Mouse (Mus musculus) small intestine, adult 2 months (tissue): Measurements from ENCODE around the gene Smad5. TPM values are rescaled to one million over a fixed set of nuclear protein-coding genes. Genes with fewer than 3 reads are reported as not detected.

Experiments used
- H3K27ac ChIP-seq: fragments of 200-500 bp; 2 replicates; pipeline ENCODE4 v1.5.1; 2012; ENCODE audit warnings: low read depth, low read length, control low read depth, inconsistent platforms; ENCODE audit not compliant: insufficient read depth
- H3K27me3 ChIP-seq: fragments of 200-500 bp; 2 replicates; pipeline ENCODE4 v1.6.1; 2012; ENCODE audit warnings: mild to moderate bottlenecking, moderate library complexity, low read length, inconsistent platforms; ENCODE audit not compliant: control insufficient read depth, insufficient read depth
- H3K36me3 ChIP-seq: fragments of 200-500 bp; 2 replicates; pipeline ENCODE4 v1.6.1; 2012; ENCODE audit warnings: mild to moderate bottlenecking, low read length, control low read depth, inconsistent platforms; ENCODE audit not compliant: control insufficient read depth, insufficient read depth
- H3K4me1 ChIP-seq: fragments of 200-500 bp; 2 replicates; pipeline ENCODE4 v1.6.1; 2012; ENCODE audit warnings: low read length, inconsistent platforms, mixed read lengths; ENCODE audit not compliant: control insufficient read depth, insufficient read depth, insufficient read length
- H3K4me3 ChIP-seq: fragments of 200-500 bp; 2 replicates; pipeline ENCODE4 v1.5.1; 2012; ENCODE audit warnings: low read depth, mild to moderate bottlenecking, control low read depth, inconsistent platforms, low read length, moderate library complexity
- CTCF ChIP-seq: fragments of 200-500 bp; IDR thresholded peaks from 2 replicates; pipeline ENCODE4 v1.5.1; 2012; ENCODE audit warnings: low read depth, mild to moderate bottlenecking, control low read depth, inconsistent platforms, low read length, moderate library complexity, mixed read lengths; ENCODE audit not compliant: insufficient replicate concordance, insufficient read length; ENCODE audit errors: extremely low read depth
- POLR2A ChIP-seq: fragments of 200-500 bp; IDR thresholded peaks from 2 replicates; pipeline ENCODE4 v1.6.1; 2012; ENCODE audit warnings: low read depth, mild to moderate bottlenecking, control low read depth, inconsistent platforms, low read length, moderate library complexity
- WGBS: fragments of 180-500 bp; shearing (Covaris S2); methylation state at CpG from one replicate; pipeline ENCODE4 v1.1.7; 2018; 5-methylcytosine and 5-hydroxymethylcytosine counted together
- polyA plus RNA-seq: library from polyadenylated mRNA; depleted of rRNA; stranded (reverse); fragments of >200 nt; gene quantifications from 2 replicates; pipeline ENCODE4 v1.2.3, GENCODE M21; 2012

Gene Smad5
- polyA plus RNA-seq, 1 experiment, result 6.3 TPM

DNA sequence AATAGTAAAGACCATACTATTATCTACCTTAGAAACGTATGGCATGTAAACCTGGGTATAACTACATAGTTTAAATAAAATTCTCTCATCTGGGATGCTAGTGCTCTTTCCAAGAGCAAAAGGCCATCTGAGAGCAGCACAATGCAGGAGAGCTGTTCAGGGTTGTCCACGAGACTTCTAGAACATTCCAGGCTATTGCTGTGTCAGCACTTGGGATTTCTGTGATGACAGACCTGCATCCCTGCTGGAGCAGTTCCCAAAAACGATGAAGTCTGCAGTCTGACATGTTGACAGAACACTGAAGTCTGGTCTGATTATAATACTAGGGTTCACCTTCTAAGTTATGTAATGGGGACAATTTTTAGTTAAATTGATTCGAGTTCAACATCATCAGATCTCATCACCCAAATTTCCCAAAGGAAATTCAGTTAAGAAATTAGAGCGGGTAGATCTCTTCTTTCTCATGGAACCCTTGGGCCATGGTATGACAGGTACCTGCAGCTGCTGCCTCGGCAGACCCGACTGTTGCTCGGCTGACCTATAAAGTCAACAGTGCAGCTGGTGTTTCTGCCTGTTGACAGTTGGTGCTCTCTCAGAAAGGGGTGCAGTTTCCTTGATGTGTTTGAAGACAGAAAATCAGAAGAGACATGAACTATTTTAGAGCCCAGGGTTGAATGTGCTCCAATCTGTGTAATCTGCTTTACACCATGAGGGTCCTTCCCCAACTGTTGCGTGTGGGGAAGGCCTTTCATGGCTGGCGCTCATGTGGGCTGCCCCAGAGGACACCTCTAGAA lies 44.1 kb downstream of the Smad5 start:
- TF ChIP-seq POLR2A (no peak), CTCF (no peak)
- Histone ChIP-seq H3K4me1 (peaks cover 5% of the 10 kb centered on the region; the same call in 1 of the 2 replicates), H3K27me3 (no peaks in the 10 kb centered on the region), H3K36me3 (no peaks in the 10 kb centered on the region), H3K4me3 (no peak overlapping the region), H3K27ac (no peak overlapping the region)
- 24% methylated on average over 10 of the region's 10 CpGs for WGBS

DNA sequence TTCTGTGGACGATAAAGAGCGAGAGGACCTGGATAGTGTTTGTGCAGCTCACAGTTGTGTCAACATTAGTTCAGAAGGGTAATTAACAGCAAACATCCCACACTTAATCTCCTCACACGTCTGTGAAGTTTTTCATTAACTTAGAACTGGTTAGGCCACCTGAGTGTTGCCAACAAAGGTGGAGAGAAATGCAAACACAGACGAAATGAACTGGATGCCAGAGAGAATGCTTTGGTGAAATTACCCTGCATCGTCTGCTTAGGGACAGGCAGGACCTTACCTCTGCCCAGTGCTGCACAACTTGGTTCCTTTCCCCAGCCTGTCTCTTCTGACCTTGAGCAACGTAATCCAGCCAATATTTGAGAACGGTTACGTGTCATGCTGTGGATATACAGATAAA lies 44.7 kb downstream of the Smad5 start:
- no peak overlapping the region for H3K4me3 ChIP-seq
- no peaks in the 10 kb centered on the region for H3K36me3 ChIP-seq
- H3K27me3 ChIP-seq, result peaks cover 5% of the 10 kb centered on the region; the same call in 1 of the 2 replicates
- no peak for TF ChIP-seq POLR2A
- TF ChIP-seq CTCF, result no peak
- H3K27ac ChIP-seq, result 0 out of 2 replicates have a peak overlapping the region, but pooled peaks have one; percentile 0
- 19% methylated on average over 8 of the region's 8 CpGs for WGBS
- H3K4me1 ChIP-seq, result peaks cover 5% of the 10 kb centered on the region; the same call in 1 of the 2 replicates

DNA sequence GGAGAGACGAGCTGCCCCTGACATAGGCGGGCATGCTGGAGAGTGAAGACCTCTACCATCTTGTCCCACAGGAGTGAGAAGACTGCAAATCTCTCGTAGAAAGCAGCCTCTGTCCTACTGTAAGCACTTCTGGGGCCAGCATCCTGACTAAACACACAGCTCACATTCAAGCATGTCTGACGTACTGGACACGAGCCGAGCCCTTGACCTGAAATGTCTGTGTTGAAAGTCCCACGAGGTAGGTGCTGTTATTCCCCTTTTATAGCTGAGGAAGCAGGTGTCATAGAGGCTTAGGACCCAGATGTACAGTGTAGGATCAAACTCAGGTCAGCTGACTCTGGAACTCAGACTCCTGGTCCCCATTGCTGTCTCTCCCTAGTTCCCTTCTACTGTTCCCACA lies 46.6 kb downstream of the Smad5 start:
- H3K4me3 ChIP-seq, result no peak overlapping the region
- peaks cover 12% of the 10 kb centered on the region for H3K4me1 ChIP-seq
- H3K36me3 ChIP-seq, result no peaks in the 10 kb centered on the region
- WGBS, result 80% methylated on average over 7 of the region's 7 CpGs
- no peak overlapping the region for H3K27ac ChIP-seq
- TF ChIP-seq CTCF, result no peak
- no peak for TF ChIP-seq POLR2A
- H3K27me3 ChIP-seq, result peaks cover 20% of the 10 kb centered on the region

DNA sequence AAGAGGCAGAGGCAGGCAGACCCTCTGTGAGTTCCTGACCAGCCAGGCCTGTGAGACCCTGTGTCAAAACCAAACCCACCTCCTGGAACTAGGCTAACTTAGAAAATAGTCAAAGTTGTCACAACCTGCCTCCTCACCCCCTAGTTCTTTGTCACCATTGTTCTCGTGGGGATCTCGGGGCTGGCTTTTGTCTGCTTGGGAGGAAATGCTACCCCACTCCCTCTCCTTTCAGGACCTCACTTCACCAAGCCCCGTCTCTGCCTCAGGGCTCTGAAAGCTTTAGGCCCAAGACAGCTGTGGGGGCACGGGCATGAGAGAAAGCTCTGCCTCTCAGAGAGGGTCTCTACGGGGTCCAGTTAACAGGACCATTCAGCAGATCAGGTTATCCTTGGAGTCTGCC lies 49.0 kb downstream of the Smad5 start:
- Histone ChIP-seq H3K4me3 (no peak overlapping the region), H3K27ac (no peak overlapping the region), H3K36me3 (no peaks in the 10 kb centered on the region), H3K27me3 (peaks cover 20% of the 10 kb centered on the region), H3K4me1 (peaks cover 12% of the 10 kb centered on the region)
- 81% methylated on average over 5 of the region's 5 CpGs for WGBS
- no peak for TF ChIP-seq CTCF
- TF ChIP-seq POLR2A, result no peak

DNA sequence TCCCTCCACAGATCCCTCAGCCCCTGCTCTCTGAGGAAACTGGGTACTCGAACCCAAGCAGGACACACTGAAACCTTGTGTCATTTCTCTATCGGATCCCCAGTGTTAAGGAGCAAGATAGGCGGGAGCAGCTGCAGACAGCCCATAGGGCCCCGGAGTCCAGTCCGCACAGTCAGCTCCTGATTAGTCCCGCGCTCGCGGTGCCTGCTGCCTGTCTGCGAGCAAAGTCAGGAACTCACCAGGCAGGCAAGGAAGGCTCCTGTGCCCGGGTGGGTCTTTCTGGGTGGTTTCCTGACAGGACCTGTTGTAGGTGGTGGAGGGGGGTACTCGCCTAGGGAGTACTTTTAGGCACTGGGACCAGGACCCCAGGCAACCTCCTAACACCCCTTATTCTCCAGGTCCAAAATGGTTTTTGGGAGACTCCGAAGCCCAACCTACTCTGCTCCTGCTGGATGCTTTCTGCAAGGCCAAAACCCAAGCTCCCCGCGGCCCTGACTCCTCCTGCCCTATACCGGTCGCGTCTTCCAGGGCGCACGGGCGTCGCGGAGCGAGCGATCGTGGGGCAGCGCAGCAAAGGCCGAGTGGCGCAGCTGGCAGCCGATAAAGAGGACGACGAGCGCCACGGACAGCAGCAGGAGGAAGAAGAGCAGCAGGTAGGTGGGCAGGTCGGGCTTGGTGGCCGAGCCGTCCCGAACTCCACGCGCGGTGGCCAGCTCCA lies 49.8 kb downstream of the Smad5 start:
- Histone ChIP-seq H3K4me3 (peak overlapping the region; percentile 47), H3K4me1 (peaks cover 9% of the 10 kb centered on the region), H3K27me3 (peaks cover 20% of the 10 kb centered on the region), H3K27ac (no peak overlapping the region), H3K36me3 (no peaks in the 10 kb centered on the region)
- TF ChIP-seq POLR2A (no peak), CTCF (no peak)
- WGBS, result 5% methylated on average over 41 of the region's 41 CpGs

DNA sequence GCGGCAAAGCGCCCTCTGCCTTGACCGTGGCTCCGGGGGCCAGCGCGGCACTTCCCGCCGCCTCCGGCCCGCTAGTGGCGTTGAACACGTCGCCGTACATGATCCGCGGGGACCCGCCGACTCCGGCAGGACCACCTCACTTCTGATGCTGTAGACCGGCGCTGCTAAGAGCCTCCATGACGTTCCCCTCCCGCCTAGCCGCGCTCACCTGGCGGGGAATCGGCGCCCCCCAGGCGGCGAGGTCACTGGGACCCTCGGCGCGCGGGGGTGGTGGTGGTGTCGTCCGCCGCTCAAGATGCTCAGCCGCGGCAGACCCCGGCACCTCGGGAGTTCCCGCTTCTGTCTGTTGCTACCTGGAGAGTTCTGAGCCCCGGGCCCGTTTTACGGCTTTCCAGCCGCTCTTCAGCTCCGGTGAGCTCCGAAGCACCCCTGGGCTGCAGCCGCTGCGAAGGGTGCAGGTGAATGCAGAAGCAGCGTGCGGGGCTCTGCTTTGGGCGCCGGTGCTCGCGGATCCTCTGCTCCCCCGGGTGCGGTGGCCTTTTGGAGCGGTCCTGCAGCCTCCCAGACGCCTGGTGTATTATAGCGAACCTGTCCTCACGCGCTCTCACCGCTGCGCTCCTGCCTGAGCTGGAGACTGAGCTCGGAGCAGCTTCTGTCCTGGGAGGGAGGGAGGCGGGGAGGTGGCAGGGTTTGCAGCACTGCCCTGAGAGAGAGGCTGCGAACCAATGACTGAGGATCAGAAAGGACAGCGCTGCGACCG lies 50.6 kb downstream of the Smad5 start, which contains the start of gene Gm45623:
Gm45623 (minus strand) TSS at position 636 of the 760 bp plus-strand sequence.
- Histone ChIP-seq H3K4me1 (peaks cover 8% of the 10 kb centered on the region), H3K36me3 (no peaks in the 10 kb centered on the region), H3K27ac (no peak within 1 kb of the TSS), H3K4me3 (peak within 1 kb of the TSS; percentile 47), H3K27me3 (peaks cover 20% of the 10 kb centered on the region)
- WGBS, result 4% methylated on average over 71 of the region's 71 CpGs
- TF ChIP-seq POLR2A (no peak), CTCF (no peak)
